Comparison of ENCODE assay signal across 8 mouse cellular contexts in genomic region chr9:71976034-71976433, GRCm38 (mm10).
DNase-seq lines count a peak whose midpoint lies in the region; ATAC-seq and TF ChIP-seq lines count a peak whose summit lies in the region.

No protein-coding gene starts in this region.

- WGBS in kidney, embryonic 14.5 days, result 25% methylated on average over 6 of the region's 6 CpGs
- 31% methylated on average over 6 of the region's 6 CpGs for whole genome bisulfite sequencing in embryonic facial prominence, embryonic 15.5 days
- WGBS in neural tube, embryonic 12.5 days, result 10% methylated on average over 6 of the region's 6 CpGs

- TF ChIP-seq POLR2A in brain, embryonic 14.5 days (IDR thresholded peaks at IDR 0.05; ENCODE audit: borderline replicate concordance, extremely low read depth, insufficient read depth, insufficient read length, poor library complexity, severe bottlenecking), result no peak

- peaks cover 26% of the 10 kb centered on the region for H3K4me1 ChIP-seq in kidney, embryonic 14.5 days (ENCODE audit: control insufficient read depth, insufficient read depth, low read length)
- H3K4me1 ChIP-seq in embryonic facial prominence, embryonic 15.5 days, result peaks cover 13% of the 10 kb centered on the region
- peaks cover 31% of the 10 kb centered on the region for H3K4me1 ChIP-seq in neural tube, embryonic 12.5 days

- no peaks in the 10 kb centered on the region for H3K9me3 ChIP-seq in kidney, embryonic 14.5 days (ENCODE audit: control insufficient read depth, low read length)
- H3K9me3 ChIP-seq in embryonic facial prominence, embryonic 15.5 days (replicated peaks), result no peaks in the 10 kb centered on the region
- no peaks in the 10 kb centered on the region for H3K9me3 ChIP-seq in neural tube, embryonic 12.5 days

- H3K4me3 ChIP-seq in kidney, embryonic 14.5 days (ENCODE audit: low read length), result no peak overlapping the region
- no peak overlapping the region for H3K4me3 ChIP-seq in embryonic facial prominence, embryonic 15.5 days (replicated peaks)
- H3K4me3 ChIP-seq in neural tube, embryonic 12.5 days, result no peak overlapping the region

- H3K27me3 ChIP-seq in kidney, embryonic 14.5 days (ENCODE audit: control insufficient read depth, insufficient read depth, low read length), result no peaks in the 10 kb centered on the region
- H3K27me3 ChIP-seq in embryonic facial prominence, embryonic 15.5 days, result no peaks in the 10 kb centered on the region
- H3K27me3 ChIP-seq in neural tube, embryonic 12.5 days (replicated peaks), result no peaks in the 10 kb centered on the region

- H3K27ac ChIP-seq in kidney, embryonic 14.5 days (ENCODE audit: low read depth, low read length), result no peak overlapping the region
- H3K27ac ChIP-seq in embryonic facial prominence, embryonic 15.5 days (replicated peaks), result peak overlapping the region; percentile 31; the same call in 1 of the 2 replicates
- peak overlapping the region; percentile 50; the same call in 1 of the 2 replicates for H3K27ac ChIP-seq in neural tube, embryonic 12.5 days

- ATAC-seq in kidney, embryonic 14.5 days (ENCODE audit: low FRiP score, low TSS enrichment), result peak; percentile 72; the same call in 1 of the 2 replicates
- peak; percentile 69; the same call in 1 of the 2 replicates for ATAC-seq in embryonic facial prominence, embryonic 15.5 days (ENCODE audit: insufficient number of reproducible peaks, low FRiP score, low TSS enrichment, low read depth)
- peak; percentile 97 for ATAC-seq in neural tube, embryonic 12.5 days (ENCODE audit: low FRiP score, low read depth)
- no peak for ATAC-seq in activated CD4-positive, CD25-positive, alpha-beta regulatory T cell, adult 4 months

- DNase-seq in kidney, postnatal 36 days, result no peak
- peak; percentile 96 for DNase-seq in brain, embryonic 14.5 days (ENCODE audit: low read depth)
- peak; percentile 41 for DNase-seq in layer of hippocampus, adult 9-11 months
- no peak for DNase-seq in ovary, adult 18-20 months (ENCODE audit: low spot score)

- H3K9ac ChIP-seq in kidney, embryonic 14.5 days (ENCODE audit: low read depth, low read length), result no peak overlapping the region
- H3K9ac ChIP-seq in embryonic facial prominence, embryonic 15.5 days, result no peak overlapping the region
- H3K9ac ChIP-seq in neural tube, embryonic 12.5 days, result no peak overlapping the region

- no peak for TF ChIP-seq CTCF in brain, embryonic 14.5 days (IDR thresholded peaks at IDR 0.05; ENCODE audit: borderline replicate concordance, extremely low read depth, insufficient read depth, insufficient read length)

- no peaks in the 10 kb centered on the region for H3K36me3 ChIP-seq in kidney, embryonic 14.5 days (ENCODE audit: control insufficient read depth, insufficient read depth, low read length)
- H3K36me3 ChIP-seq in embryonic facial prominence, embryonic 15.5 days, result no peaks in the 10 kb centered on the region
- H3K36me3 ChIP-seq in neural tube, embryonic 12.5 days, result no peaks in the 10 kb centered on the region

- H3K4me2 ChIP-seq in kidney, embryonic 14.5 days (replicated peaks; ENCODE audit: low read depth, low read length), result no peak overlapping the region
- no peak overlapping the region for H3K4me2 ChIP-seq in embryonic facial prominence, embryonic 15.5 days (replicated peaks)
- peak overlapping the region; percentile 16; the same call in 1 of the 2 replicates for H3K4me2 ChIP-seq in neural tube, embryonic 12.5 days (replicated peaks)

Comparison
In these comparisons a context has a peak if more than half of its experiments do, and no peak if none do; other contexts are left out.
1. DNase-seq: peak in brain, embryonic 14.5 days (single experiment) and layer of hippocampus, adult 9-11 months (single experiment); none in kidney, postnatal 36 days (0 of 2) and ovary, adult 18-20 months (single experiment).